Mouse (Mus musculus) brown adipose tissue, adult 24 weeks (tissue): ENCODE data around the gene Dusp6. TPM values are rescaled to one million over a fixed set of nuclear protein-coding genes. Genes with fewer than 3 reads are reported as not detected.

Experiments
- H3K27ac ChIP-seq: fragments of 200-500 bp; replicated peaks from 2 replicates; pipeline ENCODE4 v1.5.1; 2012; ENCODE audit warnings: low read depth, mild to moderate bottlenecking, low read length
- H3K4me1 ChIP-seq: fragments of 200-500 bp; 2 replicates; pipeline ENCODE4 v1.6.1; 2012; ENCODE audit warnings: low read length, mixed read lengths; ENCODE audit not compliant: control insufficient read depth, insufficient read depth, insufficient read length
- H3K4me3 ChIP-seq: fragments of 200-500 bp; 2 replicates; pipeline ENCODE4 v1.5.1; 2012; ENCODE audit warnings: low read depth, mild to moderate bottlenecking, low read length, moderate library complexity; ENCODE audit not compliant: insufficient read depth
- polyA plus RNA-seq: library from polyadenylated mRNA; stranded (reverse); fragments of >200 nt; gene quantifications from 2 replicates; pipeline ENCODE4 v1.2.4, GENCODE M21; 2012; ENCODE audit not compliant: missing spikeins, insufficient read depth, insufficient read length

Dusp6 gene
- polyA plus RNA-seq, 1 experiment = 47.6 TPM

- Histone ChIP-seq H3K27ac (no peak overlapping the region), H3K4me1 (no peaks in the 10 kb centered on the region), H3K4me3 (no peak overlapping the region)
Observed at GRCm38 (mm10) chr10:99241284-99241828, 21.7 kb upstream of the Dusp6 start.

- no peak overlapping the region for H3K4me3 ChIP-seq
- H3K27ac ChIP-seq = no peak overlapping the region
- no peaks in the 10 kb centered on the region for H3K4me1 ChIP-seq
Observed at GRCm38 (mm10) chr10:99241829-99242711, 21.0 kb upstream of the Dusp6 start.

GRCm38 (mm10) chr10:99242721-99243120 is 20.3 kb upstream of the Dusp6 start:
- Histone ChIP-seq H3K27ac (no peak overlapping the region), H3K4me1 (no peaks in the 10 kb centered on the region), H3K4me3 (no peak overlapping the region)

- Histone ChIP-seq H3K27ac (no peak overlapping the region), H3K4me1 (no peaks in the 10 kb centered on the region), H3K4me3 (no peak overlapping the region)
Observed at GRCm38 (mm10) chr10:99243907-99244489, 19.0 kb upstream of the Dusp6 start.

GRCm38 (mm10) chr10:99244655-99245260 is 18.3 kb upstream of the Dusp6 start:
- no peak overlapping the region for H3K4me3 ChIP-seq
- no peak overlapping the region for H3K27ac ChIP-seq
- no peaks in the 10 kb centered on the region for H3K4me1 ChIP-seq

- H3K4me1 ChIP-seq = no peaks in the 10 kb centered on the region
- H3K27ac ChIP-seq = no peak overlapping the region
- H3K4me3 ChIP-seq = no peak overlapping the region
Observed at GRCm38 (mm10) chr10:99246797-99247508, 16.1 kb upstream of the Dusp6 start.

- H3K4me1 ChIP-seq = no peaks in the 10 kb centered on the region
- H3K4me3 ChIP-seq = 0 out of 2 replicates have a peak overlapping the region, but pooled peaks have one; percentile 5
- no peak overlapping the region for H3K27ac ChIP-seq
Observed at GRCm38 (mm10) chr10:99250874-99251281, 12.2 kb upstream of the Dusp6 start.

GRCm38 (mm10) chr10:99253412-99253811 is 9.6 kb upstream of the Dusp6 start:
- Histone ChIP-seq H3K4me3 (no peak overlapping the region), H3K4me1 (no peaks in the 10 kb centered on the region), H3K27ac (no peak overlapping the region)

- no peak overlapping the region for H3K27ac ChIP-seq
- no peaks in the 10 kb centered on the region for H3K4me1 ChIP-seq
- no peak overlapping the region for H3K4me3 ChIP-seq
Observed at GRCm38 (mm10) chr10:99255830-99256570, 7.0 kb upstream of the Dusp6 start.

GRCm38 (mm10) chr10:99257531-99257930 is 5.5 kb upstream of the Dusp6 start:
- H3K4me1 ChIP-seq = no peaks in the 10 kb centered on the region
- no peak overlapping the region for H3K27ac ChIP-seq
- H3K4me3 ChIP-seq = no peak overlapping the region

GRCm38 (mm10) chr10:99259840-99260239 is 3.2 kb upstream of the Dusp6 start:
- no peak overlapping the region for H3K27ac ChIP-seq
- H3K4me3 ChIP-seq = no peak overlapping the region
- H3K4me1 ChIP-seq = no peaks in the 10 kb centered on the region

GRCm38 (mm10) chr10:99261151-99261635 is 1.8 kb upstream of the Dusp6 start:
- Histone ChIP-seq H3K4me3 (peak overlapping the region; percentile 82), H3K4me1 (peaks cover 4% of the 10 kb centered on the region), H3K27ac (peak overlapping the region; percentile 98)

GRCm38 (mm10) chr10:99261636-99262318 is 1.3 kb upstream of the Dusp6 start:
- H3K27ac ChIP-seq = peak overlapping the region; percentile 98
- peak overlapping the region; percentile 82 for H3K4me3 ChIP-seq
- peaks cover 5% of the 10 kb centered on the region for H3K4me1 ChIP-seq
